Mouse (Mus musculus): ENCODE measurements around the gene Pla2g4b. TPM values are rescaled to one million over a fixed set of nuclear protein-coding genes. Genes with fewer than 3 reads are reported as not detected.

The Pla2g4b gene
- 0.30 TPM for polyA plus RNA-seq (2014; fragmentation: Illumina TruSeq; extraction: RNeasy Lipid Tissue Mini Kit (QIAGEN cat#74804); ENCODE audit: low replicate concordance)

GRCm38 (mm10) chr2:120032726-120033467, at the start of gene Pla2g4b:
Gene Pla2g4b, plus strand, starts transcription at chr2:120033417.

GRCm38 (mm10) chr2:120026984-120027949, 6.0 kb upstream of the Pla2g4b start, which contains the start of the genes Jmjd7 and Gm28042:
Gene Jmjd7, plus strand, starts transcription at chr2:120027483.
Gene Gm28042, plus strand, starts transcription at chr2:120027493.

Other genes starting within 250 kb of the Pla2g4b start
- gene Rpap1, start 245.9 kb upstream of the Pla2g4b start, polyA plus RNA-seq (2014; fragmentation: Illumina TruSeq; extraction: RNeasy Lipid Tissue Mini Kit (QIAGEN cat#74804); ENCODE audit: low replicate concordance), result 0.48 TPM
- 0.15 TPM for gene Tyro3, start 235.7 kb upstream of the Pla2g4b start, polyA plus RNA-seq (2014; fragmentation: Illumina TruSeq; extraction: RNeasy Lipid Tissue Mini Kit (QIAGEN cat#74804); ENCODE audit: low replicate concordance)
- gene Mga, start 136.2 kb upstream of the Pla2g4b start, polyA plus RNA-seq (2014; fragmentation: Illumina TruSeq; extraction: RNeasy Lipid Tissue Mini Kit (QIAGEN cat#74804); ENCODE audit: low replicate concordance), result 21.5 TPM
- 1.1 TPM for gene Mapkbp1, start 60.7 kb upstream of the Pla2g4b start, polyA plus RNA-seq (2014; fragmentation: Illumina TruSeq; extraction: RNeasy Lipid Tissue Mini Kit (QIAGEN cat#74804); ENCODE audit: low replicate concordance)
- not detected for gene Jmjd7, start 5.9 kb upstream of the Pla2g4b start, polyA plus RNA-seq (2014; fragmentation: Illumina TruSeq; extraction: RNeasy Lipid Tissue Mini Kit (QIAGEN cat#74804); ENCODE audit: low replicate concordance)
- not detected for gene Gm28042, start 5.9 kb upstream of the Pla2g4b start, polyA plus RNA-seq (2014; fragmentation: Illumina TruSeq; extraction: RNeasy Lipid Tissue Mini Kit (QIAGEN cat#74804); ENCODE audit: low replicate concordance)
- 19.8 TPM for gene Ehd4, start 121.2 kb downstream of the Pla2g4b start, polyA plus RNA-seq (2014; fragmentation: Illumina TruSeq; extraction: RNeasy Lipid Tissue Mini Kit (QIAGEN cat#74804); ENCODE audit: low replicate concordance)
- gene Pla2g4e, start 211.9 kb downstream of the Pla2g4b start, polyA plus RNA-seq (2014; fragmentation: Illumina TruSeq; extraction: RNeasy Lipid Tissue Mini Kit (QIAGEN cat#74804); ENCODE audit: low replicate concordance), result not detected